Mouse (Mus musculus): ENCODE data around the gene Vsig1.
A peak's percentile ranks its signal among the peaks of the same experiment; 100 is the strongest.

Vsig1 gene

GRCm38 (mm10) chrX:140907360-140907759, at the start of gene Vsig1:
TSS of gene Vsig1 (plus strand) at chrX:140907608.
- no peak for DNase-seq

- DNase-seq, result no peak
These were observed 44.6 kb upstream of the Vsig1 start for GRCm38 (mm10) chrX:140862760-140863159.

- DNase-seq, result no peak
These were observed 44.0 kb upstream of the Vsig1 start for GRCm38 (mm10) chrX:140863431-140863830.

GRCm38 (mm10) chrX:140887193-140887592, 20.2 kb upstream of the Vsig1 start:
- DNase-seq, result no peak

GRCm38 (mm10) chrX:140891796-140892195, 15.6 kb upstream of the Vsig1 start:
- no peak for DNase-seq

- no peak for DNase-seq
These were observed 3.9 kb upstream of the Vsig1 start for GRCm38 (mm10) chrX:140903487-140903886.

- DNase-seq, result no peak
These were observed 13.9 kb downstream of the Vsig1 start for GRCm38 (mm10) chrX:140921321-140921720.

GRCm38 (mm10) chrX:140932066-140932465, 24.7 kb downstream of the Vsig1 start:
- DNase-seq, result no peak

- DNase-seq, result no peak
These were observed 25.9 kb downstream of the Vsig1 start for GRCm38 (mm10) chrX:140933263-140933662.

GRCm38 (mm10) chrX:140936271-140936670, 28.9 kb downstream of the Vsig1 start:
- no peak for DNase-seq

GRCm38 (mm10) chrX:140953618-140954017, 46.2 kb downstream of the Vsig1 start:
- no peak for DNase-seq

GRCm38 (mm10) chrX:140956272-140956940, 49.0 kb downstream of the Vsig1 start, which contains the start of the genes Psmd10 and Atg4a:
TSS of gene Psmd10 (minus strand) at chrX:140956728.
TSS of gene Atg4a (plus strand) at chrX:140956907.
- DNase-seq, result peak; percentile 85 to 89

- no peak for DNase-seq
These were observed 49.6 kb downstream of the Vsig1 start for GRCm38 (mm10) chrX:140956959-140957358.

GRCm38 (mm10) chrX:140978943-140979342, 71.5 kb downstream of the Vsig1 start:
- no peak for DNase-seq

GRCm38 (mm10) chrX:140979546-140979945, 72.1 kb downstream of the Vsig1 start:
- DNase-seq, result no peak

- no peak for DNase-seq
These were observed 72.8 kb downstream of the Vsig1 start for GRCm38 (mm10) chrX:140980163-140980562.

- DNase-seq, result no peak
These were observed 76.0 kb downstream of the Vsig1 start for GRCm38 (mm10) chrX:140983206-140983960.

GRCm38 (mm10) chrX:140984795-140985194, 77.4 kb downstream of the Vsig1 start:
- no peak for DNase-seq

GRCm38 (mm10) chrX:140985256-140985655, 77.8 kb downstream of the Vsig1 start:
- no peak for DNase-seq

All from thymus, postnatal 36 days (tissue).